Mouse (Mus musculus): ENCODE measurements around the gene Ccl1. TPM values are rescaled to one million over a fixed set of nuclear protein-coding genes. Genes with fewer than 3 reads are reported as not detected.

Gene Ccl1
- polyA plus RNA-seq, 1 experiment from 2014 or later, result not detected

DNA sequence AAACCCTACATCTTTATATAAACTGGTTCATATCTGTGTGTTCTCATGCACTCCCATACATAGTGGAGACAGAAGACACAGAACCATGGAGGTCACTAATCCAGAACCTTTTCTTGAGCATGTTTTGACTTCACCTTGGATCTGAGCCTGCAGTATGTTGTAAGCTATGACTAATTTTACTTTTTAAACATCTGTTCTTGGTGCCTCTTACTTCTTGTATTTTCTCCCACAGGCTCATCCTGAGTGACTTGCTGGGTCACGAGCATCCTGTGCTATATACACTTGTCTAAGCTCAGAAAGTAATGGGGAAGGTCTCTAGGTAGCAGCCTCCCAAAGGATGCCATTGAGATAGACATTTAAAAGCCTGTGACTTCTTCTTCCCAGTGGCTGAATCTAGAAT, 172.5 kb downstream of the Ccl1 start:
- WGBS, result 62% methylated on average over 1 of the region's 1 CpGs
- Histone ChIP-seq H3K4me2 (ENCODE audit: low read length) (no peak overlapping the region), H3K36me3 (ENCODE audit: control insufficient read depth, insufficient read depth, low read length) (no peaks in the 10 kb centered on the region), H3K27ac (replicated peaks in 1 of 2; ENCODE audit: control insufficient read depth in 1 of 2, insufficient read depth in 1 of 2, low read depth in 2 of 2, low read length in 2 of 2) (no peak overlapping the region), H3K4me3 (ENCODE audit: control insufficient read depth in 1 of 2, insufficient read depth in 1 of 2, low read depth in 1 of 2, low read length in 2 of 2) (no peak overlapping the region), H3K27me3 (ENCODE audit: control insufficient read depth, insufficient read depth, low read length) (no peaks in the 10 kb centered on the region), H3K9ac (ENCODE audit: low read length) (no peak overlapping the region), H3K4me1 (ENCODE audit: control insufficient read depth in 2 of 2, insufficient read depth in 2 of 2, low read length in 2 of 2) (no peaks in the 10 kb centered on the region), H3K9me3 (ENCODE audit: control insufficient read depth, low read length) (no peaks in the 10 kb centered on the region)
- ATAC-seq (ENCODE audit: insufficient number of reproducible peaks, insufficient read depth, low FRiP score, low read depth), result no peak

Other genes starting within 250 kb of the Ccl1 start
- 0.31 TPM in 1 of 2 replicates, not detected in the other for gene Ccl11, start 247.9 kb downstream of the Ccl1 start, polyA plus RNA-seq (2014; fragmentation: Nextera tagmentation; extraction: Ambion mirVana)
- 1.9 and 2.9 TPM in 2 replicates for gene Ccl12, start 203.8 kb downstream of the Ccl1 start, polyA plus RNA-seq (2014; fragmentation: Nextera tagmentation; extraction: Ambion mirVana)
- gene Ccl8, start 190.5 kb downstream of the Ccl1 start, polyA plus RNA-seq (2014; fragmentation: Nextera tagmentation; extraction: Ambion mirVana), result not detected in 2 replicates
- 0.15 and 0.32 TPM in 2 replicates for gene Tmem132e, start 83.2 kb upstream of the Ccl1 start, polyA plus RNA-seq (2014; fragmentation: Nextera tagmentation; extraction: Ambion mirVana)